Mouse (Mus musculus): ENCODE measurements around the gene Apol9b. TPM values are rescaled to one million over a fixed set of nuclear protein-coding genes. Genes with fewer than 3 reads are reported as not detected.
A peak's percentile ranks its signal among the peaks of the same experiment; 100 is the strongest.
"Not testable (repeated sequence)": the region's sequence is repeated elsewhere in the genome, so short reads cannot be mapped to it uniquely, and the experiment has no call there.

Gene Apol9b
- total RNA-seq (2021): under 1 TPM in 1 of 2 experiments, not detected in 1; 0.46 TPM
- long read RNA-seq, experiment 1: 0 reads
- long read RNA-seq, experiment 2: 0 reads

DNA sequence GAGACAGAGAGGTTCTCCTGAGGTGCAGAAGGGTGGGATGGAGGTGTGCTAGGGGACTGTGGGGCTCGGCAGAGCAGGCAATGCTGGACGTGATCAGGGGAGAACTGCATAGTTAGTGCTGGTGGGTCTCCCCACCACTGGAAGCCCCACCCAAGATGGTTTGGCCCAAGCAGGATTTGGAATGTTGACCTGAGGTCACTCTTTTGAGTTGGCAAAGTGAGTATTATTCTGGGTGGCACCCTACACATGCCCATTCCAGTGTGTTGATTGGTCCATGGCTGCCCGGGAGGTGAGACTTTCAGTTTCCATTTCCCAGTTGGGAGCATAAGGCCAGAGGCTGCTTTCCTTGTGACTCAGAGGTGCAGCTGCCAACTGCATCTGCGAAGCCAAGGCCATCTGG, at the start of gene Apol9b:
Apol9b (plus strand) TSS at position 301 of the 400 bp plus-strand sequence.
- DNase-seq: not testable (repeated sequence)

DNA sequence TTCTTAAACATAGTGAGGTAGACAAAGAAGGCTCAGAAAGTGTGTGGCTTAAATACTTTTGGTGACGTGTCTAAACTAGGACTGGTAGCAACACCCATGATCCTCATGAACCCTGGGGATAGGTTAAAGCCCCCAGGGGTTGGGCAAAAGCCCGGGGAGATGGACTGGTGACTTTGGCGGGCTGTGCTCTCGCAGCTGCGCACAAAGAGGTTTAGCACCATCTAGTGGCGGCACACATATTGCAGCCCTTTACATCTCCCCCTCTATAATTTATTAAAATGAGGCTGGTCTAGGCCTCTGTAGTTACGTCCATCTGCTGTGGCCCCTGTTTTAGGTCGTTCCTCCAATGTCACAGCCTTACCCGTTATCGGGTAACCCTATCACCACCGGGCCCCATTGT, 44.9 kb upstream of the Apol9b start:
- DNase-seq: peak; percentile 18 to 69

DNA sequence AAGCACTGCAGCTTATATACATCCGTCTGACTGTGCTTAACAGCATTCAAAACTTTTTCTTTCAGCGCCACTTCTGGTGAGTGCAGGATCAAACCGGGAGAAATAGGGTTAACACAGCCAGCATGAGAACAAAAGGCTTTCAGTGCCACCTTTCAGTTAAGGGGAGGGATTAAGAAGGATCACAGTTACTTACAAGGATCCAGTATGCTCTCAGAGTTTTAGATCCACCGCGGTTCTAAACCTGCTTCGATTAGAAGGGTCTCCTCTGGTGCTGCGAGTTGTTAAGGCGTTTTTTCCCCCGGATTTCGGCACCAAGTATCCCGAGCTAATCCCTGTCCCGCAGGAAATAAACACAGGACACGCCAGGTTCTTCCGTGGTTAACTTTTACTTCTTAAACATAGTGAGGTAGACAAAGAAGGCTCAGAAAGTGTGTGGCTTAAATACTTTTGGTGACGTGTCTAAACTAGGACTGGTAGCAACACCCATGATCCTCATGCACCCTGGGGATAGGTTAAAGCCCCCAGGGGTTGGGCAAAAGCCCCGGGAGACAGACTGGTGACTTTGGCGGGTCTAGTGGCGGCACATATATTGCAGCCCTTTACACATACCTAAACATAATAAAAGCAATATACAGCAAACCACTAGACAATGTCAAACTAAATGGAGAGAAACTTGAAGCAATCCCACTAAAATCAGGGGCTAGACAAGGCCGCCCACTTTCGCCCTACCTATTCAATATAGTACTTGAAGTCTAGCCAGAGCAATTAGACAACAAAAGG, 37.1 kb upstream of the Apol9b start:
- DNase-seq: not testable (repeated sequence)

DNA sequence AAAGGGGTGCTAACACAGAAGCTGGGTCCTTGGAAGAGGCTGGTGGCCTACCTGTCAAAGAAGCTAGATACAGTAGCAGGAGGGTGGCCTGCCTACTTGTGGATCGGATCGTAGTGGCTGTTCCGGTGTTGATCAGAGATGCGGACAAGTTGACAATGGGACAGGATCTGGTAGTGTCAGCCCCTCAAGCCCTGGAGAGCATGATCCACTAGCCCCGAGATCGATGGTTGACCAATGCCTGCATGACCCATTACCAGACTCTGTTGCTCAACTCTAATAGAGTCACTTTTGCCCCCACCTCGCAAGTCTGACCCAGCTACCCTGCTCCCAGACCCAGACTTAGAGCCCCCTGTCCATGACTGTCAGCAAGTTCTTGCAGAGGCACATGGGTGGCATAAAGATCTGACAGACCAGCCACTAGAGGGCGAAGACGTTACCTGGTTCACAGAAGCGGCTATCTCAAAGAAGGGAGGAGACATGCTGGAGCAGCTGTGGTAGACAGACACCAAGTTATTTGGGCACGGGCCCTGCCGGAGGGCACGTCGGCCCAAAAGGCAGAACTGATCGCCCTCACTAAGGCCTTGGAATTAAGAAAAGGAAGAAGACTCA, 34.0 kb upstream of the Apol9b start:
- DNase-seq: peak; percentile 12 to 37

DNA sequence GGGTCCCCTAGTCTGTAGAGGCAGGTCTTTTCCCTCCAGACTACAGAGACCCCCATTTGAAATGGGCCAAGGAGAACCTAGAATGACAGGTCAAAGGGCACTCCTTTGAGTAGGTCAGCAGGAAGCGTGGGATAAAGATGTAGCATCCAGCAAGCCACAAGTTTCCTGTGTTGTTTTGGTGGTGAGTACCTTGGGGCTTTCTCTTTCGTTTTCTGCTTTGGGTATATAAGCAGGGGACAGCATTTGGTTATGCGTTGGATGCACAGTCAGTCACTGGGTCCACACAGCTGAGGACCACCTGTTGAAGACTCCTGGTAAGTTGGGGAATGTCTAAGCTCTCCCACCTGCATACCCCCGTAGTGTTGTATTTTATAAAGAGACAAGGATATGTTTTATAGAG, 30.2 kb upstream of the Apol9b start, which contains the start of gene Apol7e:
Apol7e (plus strand) TSS at position 202 of the 400 bp plus-strand sequence.
- not testable (repeated sequence) for DNase-seq

DNA sequence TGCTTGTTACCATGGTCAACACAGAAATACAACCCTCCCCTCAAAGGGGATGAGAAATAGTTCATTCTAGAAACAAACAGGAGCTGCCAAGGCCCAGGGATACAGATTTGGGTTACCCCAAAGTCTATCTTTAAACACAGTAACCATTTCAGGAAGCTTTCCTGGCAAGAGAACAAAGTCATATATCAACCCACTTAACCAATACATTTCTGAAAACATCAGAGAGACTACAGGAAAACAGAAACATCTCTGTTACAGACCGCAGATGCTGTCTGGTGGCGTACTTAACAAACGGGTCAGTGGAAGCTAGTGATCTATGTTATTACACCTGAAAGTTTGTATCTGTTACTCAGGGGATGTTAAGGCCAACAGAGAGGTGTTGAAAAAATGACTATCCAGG, 23.5 kb upstream of the Apol9b start:
- DNase-seq: not testable (repeated sequence)

DNA sequence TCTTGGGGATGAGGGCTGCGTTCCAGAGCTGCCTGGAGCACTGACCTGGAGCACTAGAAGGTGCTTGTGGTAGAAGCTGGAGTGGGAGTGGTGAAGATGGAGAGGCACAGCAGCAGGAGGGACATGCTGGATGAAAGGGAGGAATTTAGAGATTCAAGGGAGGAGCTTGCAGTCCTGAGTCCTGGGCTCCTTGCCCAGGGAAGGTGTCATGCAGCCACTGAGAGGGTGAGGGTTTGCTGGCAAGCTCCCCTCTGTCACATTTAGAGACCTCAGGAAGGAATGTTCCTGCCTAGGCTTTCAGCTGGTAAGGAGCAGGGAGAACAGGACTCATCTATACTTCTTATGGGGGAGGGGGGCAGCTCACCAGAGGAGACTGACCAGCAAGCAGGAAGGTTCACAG, 19.9 kb upstream of the Apol9b start:
- peak in 1 of 2 experiments; percentile 6 for DNase-seq

DNA sequence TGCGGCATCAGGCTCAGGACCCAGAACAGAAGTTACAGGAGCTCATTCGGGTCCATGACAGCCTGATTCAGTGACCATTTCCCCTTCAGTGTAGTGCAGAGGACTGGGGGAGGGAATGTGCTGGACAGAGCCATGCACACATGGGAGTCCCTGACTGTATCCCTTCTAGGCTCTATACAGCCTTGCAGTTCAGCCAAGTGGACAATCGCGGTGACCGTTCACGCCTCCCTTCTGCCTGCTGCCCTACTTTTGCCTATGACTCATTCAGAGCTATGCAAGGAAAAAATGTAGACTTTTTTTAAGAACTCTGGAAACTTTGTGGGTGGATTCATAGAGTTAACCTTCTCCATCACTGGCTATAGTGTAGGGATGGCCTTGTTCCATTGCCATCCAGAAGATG, 10.6 kb upstream of the Apol9b start:
- DNase-seq: not testable (repeated sequence)

DNA sequence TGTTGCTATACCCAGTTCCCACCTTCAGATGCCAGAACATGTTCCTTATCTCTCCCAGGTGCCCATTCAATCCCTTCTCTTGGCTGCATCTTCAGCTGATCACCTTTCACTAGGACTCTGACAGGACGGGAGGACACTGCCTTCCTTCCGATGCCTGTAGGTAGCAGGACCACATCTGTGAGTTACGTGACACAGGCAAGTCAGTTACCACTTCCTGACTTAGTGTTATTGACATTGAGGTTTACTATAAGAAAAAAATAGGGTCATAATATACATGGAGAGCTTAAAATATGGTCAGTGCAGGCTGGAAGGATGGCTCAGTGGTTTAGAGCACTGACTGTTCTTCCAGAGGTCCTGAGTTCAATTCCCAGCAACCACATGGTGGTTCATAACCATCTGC, 7.3 kb upstream of the Apol9b start:
- DNase-seq: not testable (repeated sequence)

DNA sequence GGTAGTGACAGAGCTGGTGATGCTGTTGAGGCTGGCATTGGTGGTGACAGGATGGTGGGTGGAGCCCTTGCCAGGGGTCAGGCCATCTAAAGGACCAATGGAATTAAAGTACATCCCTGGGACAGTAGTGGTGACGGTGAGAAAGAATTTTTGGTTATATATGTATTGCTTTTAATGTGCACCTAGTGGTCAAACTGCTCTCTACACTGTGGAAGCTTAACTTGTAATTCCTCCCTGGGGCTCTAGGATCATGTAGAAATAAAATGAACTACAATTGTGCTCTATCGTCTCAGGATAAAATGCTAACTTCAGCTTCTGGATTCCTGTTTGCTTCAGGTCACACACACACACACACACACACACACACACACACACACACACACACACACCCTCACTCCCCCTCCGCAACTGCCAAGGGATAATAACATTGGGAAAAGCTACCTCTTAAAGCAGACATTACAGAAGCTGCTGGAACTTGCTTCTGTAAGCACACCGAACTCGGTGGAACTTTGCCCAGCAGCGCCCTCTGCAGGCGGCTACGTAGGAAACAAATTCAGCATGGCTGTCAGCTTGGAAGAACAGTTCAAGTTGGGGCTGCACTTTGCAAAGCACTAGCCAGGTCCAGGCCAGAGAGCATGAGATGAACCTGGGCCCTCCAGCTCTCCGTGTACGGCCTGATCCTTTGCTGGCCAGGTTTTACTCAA, 4.5 kb upstream of the Apol9b start:
- not testable (repeated sequence) for DNase-seq

DNA sequence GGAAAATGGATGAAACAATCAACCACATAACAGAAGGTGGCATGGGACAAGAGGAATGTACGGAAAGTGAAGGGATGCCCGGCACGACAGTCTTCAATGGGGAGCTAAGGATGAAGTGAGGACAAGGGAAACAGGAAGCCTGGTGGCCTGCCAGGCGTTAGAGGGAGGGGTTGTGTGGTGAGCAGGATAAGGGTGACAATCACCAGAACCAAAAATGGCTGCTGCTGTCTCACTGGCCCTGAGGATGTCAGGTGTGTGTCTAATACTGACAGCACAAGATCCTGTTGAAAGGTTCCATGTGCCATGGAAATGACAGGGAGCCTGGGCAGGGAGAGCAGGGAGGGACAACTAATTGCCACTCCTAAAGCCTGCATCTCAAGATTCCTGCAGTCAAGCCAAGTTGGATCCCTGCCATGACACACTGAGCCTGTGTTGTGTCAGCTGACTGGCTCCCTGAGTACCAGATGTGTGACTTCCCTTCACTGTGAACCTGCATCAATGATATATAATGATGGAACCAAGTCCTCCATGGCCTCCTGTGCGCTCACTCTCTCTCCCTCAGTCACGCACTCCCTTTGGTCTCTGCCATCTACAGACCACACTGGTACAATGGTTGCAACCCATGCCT, 3.3 kb upstream of the Apol9b start:
- peak; percentile 42 to 56 for DNase-seq

DNA sequence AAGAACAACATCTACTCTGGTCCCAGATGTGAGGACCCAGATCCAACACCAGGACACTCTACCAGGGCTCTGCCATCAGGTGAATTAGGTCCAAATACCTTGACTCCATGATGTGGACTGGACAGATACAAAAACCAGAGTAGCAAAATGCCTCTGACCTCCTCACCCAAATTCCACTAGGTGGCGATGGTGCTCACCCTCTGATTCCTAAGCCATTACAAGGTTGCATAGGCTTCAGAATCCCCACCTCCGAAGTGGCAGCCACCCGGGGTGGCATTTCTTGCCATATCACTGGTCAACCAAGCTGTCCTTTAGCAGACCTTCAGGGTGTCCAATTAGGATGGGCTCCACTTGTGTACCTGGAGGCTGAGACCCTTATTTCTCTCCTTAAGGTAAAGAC, 1.7 kb upstream of the Apol9b start:
- not testable (repeated sequence) for DNase-seq

DNA sequence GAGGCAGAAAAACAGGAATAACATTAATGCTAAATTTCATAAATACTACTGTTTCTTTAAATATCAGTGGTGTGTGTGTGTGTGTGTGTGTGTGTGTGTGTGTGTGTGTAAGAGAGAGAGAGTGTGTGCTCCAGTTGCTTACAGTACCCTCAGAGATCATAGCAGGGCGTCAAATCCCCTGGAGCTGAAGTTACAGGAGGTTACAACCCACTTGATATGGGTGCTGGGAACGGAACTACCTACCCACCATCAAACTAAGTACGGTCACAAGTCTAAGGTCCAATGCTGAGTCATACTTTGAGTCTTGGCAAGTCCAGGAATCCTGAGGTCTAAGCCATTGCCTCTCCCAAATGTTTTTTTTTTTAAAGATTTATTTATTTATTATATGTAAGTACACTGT, 1.1 kb upstream of the Apol9b start:
- not testable (repeated sequence) for DNase-seq

DNA sequence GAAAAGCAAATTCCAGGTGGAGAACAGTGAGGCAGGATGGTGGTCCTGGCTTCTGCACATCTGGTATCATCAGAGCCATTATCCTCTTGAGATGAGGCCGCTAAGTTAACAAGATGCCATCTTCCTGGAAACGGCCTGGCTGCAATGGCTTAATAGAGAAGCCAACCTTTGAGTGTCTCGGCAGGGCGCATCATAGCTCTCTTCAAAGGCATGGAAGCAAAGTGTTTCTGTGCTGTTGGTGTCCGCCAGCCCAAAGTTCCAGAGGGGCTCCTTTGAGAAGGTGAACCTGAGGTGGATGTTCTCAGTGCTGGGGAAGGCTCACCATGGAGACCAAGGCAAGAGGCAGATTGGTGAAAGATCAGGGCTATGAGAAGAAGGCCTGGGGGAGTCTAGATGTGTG, 2.8 kb downstream of the Apol9b start:
- no peak for DNase-seq

DNA sequence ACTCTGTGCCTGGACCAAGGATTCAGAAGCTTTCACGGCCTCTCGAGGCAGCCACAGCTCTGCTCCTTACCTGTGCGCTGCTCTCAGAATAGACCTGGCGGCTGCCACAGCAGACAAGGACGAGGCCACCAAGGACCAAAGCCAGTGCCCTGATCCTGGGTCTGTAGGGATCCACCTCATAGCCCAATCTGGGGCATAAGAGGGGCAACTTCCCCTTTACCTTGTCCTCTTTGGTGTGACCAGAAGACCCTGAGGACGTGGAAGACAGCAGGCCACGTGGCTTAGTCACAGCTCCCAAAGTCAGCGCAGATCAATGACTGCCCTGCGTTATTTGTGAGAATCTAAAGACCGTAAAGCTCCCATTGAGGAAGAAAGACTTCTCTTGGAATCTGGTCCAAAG, 4.0 kb downstream of the Apol9b start:
- not testable (repeated sequence) for DNase-seq

DNA sequence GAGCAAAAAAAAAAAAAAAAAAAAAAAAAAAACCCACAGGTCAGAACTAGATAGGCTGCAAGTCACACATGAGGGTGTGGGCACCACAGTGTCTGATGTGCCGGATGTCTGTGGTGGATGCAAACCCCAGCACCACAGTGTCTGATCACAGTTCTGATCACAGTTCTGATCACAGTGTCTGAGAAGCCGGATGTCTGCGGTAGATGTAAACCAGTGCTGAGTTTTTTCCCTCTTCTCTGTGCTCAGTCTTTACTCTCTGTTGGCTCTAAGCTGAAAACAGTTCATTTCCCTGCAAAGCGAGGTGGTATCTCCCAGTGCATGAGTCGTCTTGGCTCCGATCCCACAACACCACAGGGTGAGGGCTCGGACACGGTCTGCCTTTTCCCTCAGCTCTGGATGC, 4.5 kb downstream of the Apol9b start:
- not testable (repeated sequence) for DNase-seq

DNA sequence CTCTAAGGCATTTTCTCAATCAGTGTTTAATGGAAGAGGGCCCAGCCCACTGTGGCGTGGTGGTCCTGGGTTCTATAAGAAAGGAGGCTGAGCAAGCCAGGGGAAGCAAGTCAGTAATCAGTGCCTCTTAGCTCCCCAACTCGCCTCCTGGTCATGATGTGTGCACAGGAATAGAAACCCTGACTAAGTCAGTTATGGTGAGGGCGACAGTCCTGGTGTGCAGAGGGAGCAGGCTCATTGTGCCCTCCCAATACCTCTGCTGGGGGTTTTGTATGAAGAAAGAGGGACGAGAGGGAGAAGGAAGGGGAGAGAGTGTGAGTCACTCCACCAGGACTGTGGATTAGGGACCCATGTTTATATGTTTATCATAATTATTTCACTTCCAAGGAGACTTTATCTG, 5.1 kb downstream of the Apol9b start:
- DNase-seq: not testable (repeated sequence)

DNA sequence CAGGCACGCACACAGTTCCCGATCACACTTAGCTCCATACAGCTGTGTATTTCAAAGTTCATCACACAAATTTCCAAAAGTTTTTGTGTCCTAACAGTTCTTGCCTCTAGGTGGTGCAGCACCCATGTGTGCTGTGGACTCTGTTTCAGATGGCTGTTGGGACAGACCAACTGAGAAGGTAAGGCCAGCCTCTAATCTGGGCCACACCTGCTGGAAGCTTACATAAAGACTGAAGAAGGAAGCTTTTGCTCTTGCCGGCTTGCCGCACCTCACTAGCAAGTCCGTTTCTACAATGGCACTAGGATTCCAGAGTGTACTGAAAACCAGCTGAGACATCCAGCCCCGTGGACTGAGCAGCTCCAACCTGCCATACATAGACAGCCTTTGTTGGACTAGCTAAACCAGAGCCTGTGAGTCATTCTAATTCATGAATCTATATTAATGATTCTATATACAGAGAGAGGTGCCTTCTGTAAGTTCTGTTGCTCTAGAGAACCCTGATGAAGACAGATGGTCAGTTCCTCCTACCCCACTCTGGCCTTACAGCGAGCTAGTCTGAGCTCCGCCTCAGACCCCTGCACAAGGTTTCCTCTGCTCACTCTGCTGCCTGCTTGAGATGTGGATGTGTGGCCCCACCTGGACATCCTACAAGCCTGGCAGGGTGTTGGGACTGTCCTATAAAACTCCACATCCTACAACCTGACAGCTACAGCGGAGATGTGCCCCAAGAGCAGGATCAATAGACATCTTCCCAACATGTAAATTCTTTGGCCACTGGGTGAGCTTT, 11.9 kb downstream of the Apol9b start:
- DNase-seq: no peak

DNA sequence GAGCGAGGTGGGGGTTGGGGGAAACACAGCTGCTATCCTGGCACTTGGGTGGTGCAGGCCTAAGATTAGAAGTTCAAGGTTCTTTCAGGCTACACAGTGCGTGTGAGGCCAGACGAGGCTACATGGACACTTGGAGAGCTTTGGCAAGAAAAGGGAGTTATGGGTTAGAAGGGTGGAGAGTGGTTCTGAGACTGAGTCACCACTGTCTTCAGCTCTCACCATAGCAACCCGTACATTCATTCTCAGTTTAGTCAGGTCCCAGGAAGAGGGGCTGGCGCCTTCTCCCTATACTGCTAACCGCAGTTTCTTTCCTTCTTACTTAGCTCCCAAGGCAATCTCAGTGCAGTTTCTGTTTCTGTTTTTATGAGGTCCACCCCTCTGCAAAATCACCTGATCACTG, 12.7 kb downstream of the Apol9b start:
- DNase-seq: not testable (repeated sequence)

DNA sequence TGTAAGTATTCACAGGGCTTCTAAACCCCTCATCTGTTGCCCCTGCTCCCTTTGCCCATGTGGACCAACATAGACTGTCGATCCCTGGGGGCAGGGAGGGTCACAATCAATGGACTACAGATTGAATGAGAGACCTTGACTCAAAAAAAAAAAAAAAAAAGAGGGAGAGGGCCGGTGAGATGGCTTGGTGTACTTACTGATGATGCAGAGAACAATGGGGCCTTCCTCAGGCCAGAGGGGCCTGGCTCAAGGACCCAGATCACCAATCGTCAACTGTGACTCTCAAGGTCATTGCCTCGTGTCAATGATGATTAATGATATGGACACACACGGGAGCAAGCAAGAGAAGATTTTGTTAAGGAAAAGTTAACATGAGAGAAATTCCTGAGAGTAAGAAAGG, 15.8 kb downstream of the Apol9b start:
- no peak for DNase-seq

DNA sequence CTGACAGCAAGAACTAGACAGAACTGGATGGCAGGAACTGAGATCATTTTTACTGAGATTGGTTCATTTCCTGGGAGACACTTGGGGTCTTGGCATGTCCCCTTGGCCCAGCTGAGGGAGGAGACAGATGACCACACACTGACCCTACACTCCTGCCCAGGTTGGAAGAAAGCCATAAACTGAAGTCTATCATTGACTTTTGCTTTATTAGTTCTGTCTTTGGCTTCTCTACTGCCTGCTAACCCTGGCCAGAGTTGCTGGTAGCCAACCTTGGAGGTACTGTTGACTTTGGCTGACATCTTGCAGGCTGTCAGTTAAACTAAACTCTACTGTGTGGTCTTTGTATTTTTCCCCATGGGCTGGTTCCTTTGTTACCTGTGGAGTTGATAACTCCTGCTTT, 16.2 kb downstream of the Apol9b start:
- no peak for DNase-seq

DNA sequence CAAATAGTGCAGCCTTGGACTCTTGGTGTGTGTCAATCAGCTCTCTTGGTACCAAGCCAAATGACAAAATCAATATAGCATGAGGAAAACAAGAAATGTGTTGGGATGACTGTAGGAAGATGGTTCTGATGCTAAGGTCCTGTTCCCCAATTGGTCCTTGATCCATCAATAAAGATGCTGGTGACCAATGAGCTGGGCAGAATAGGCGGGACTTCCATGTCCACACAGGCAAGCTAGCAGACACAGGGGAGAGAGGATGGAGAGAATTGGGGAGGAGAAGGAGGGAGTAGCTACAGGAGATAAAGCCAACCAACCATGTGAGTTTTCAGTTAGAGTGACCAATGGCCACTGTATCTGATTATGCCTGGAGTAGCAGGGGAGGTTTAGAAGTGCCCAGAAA, 17.5 kb downstream of the Apol9b start:
- no peak for DNase-seq
